Mouse (Mus musculus) cortical plate, adult 2 months (tissue): ENCODE measurements at regions not wholly inside any gene's neighbourhood (a gene's known extent, or its start where the extent isn't known, plus 50 kb on each side); places are given as distances from the start of the nearest gene placed in this dataset.

Experiments
- H3K27ac ChIP-seq: fragments of 200-500 bp; 2 replicates; pipeline ENCODE4 v1.5.1; 2012; ENCODE audit warnings: low read length, control low read depth, inconsistent platforms; ENCODE audit not compliant: insufficient read depth
- H3K4me1 ChIP-seq: fragments of 200-500 bp; 2 replicates; pipeline ENCODE4 v1.6.1; 2011; ENCODE audit warnings: low read length; ENCODE audit not compliant: control insufficient read depth, insufficient read depth
- H3K4me3 ChIP-seq: fragments of 200-500 bp; 2 replicates; pipeline ENCODE4 v1.5.1; 2011; ENCODE audit warnings: mild to moderate bottlenecking, low read length, control low read depth; ENCODE audit not compliant: insufficient read depth
- CTCF ChIP-seq: fragments of 200-500 bp; IDR thresholded peaks from 2 replicates; pipeline ENCODE4 v1.5.1; 2011; ENCODE audit warnings: mild to moderate bottlenecking, control low read depth, low read length; ENCODE audit not compliant: insufficient read depth; ENCODE audit errors: extremely low read depth
- POLR2A ChIP-seq: fragments of 200-500 bp; IDR thresholded peaks from 2 replicates; pipeline ENCODE4 v1.6.1; 2011; ENCODE audit warnings: mild to moderate bottlenecking, low read length, control low read depth; ENCODE audit not compliant: insufficient read depth; ENCODE audit errors: extremely low read depth

- TF ChIP-seq POLR2A: no peak
- TF ChIP-seq CTCF: no peak
- no peak overlapping the region for H3K4me3 ChIP-seq
- H3K4me1 ChIP-seq: no peaks in the 10 kb centered on the region
- no peak overlapping the region for H3K27ac ChIP-seq
Measured at GRCm38 (mm10) chr6:6657928-6658500, 79.6 kb upstream of the Sem1 start.

- no peak overlapping the region for H3K4me3 ChIP-seq
- no peak overlapping the region for H3K27ac ChIP-seq
- no peaks in the 10 kb centered on the region for H3K4me1 ChIP-seq
- TF ChIP-seq POLR2A (no peak), CTCF (no peak)
Measured at GRCm38 (mm10) chr6:6660072-6660471, 81.6 kb upstream of the Sem1 start.

GRCm38 (mm10) chr6:6666762-6667161, 88.3 kb upstream of the Sem1 start:
- no peak overlapping the region for H3K4me3 ChIP-seq
- H3K4me1 ChIP-seq: peaks cover 3% of the 10 kb centered on the region; the same call in 1 of the 2 replicates
- no peak overlapping the region for H3K27ac ChIP-seq
- TF ChIP-seq POLR2A (no peak), CTCF (no peak)

GRCm38 (mm10) chr6:6689241-6689640, 110.8 kb upstream of the Sem1 start:
- Histone ChIP-seq H3K4me1 (peaks cover 3% of the 10 kb centered on the region), H3K27ac (no peak overlapping the region), H3K4me3 (no peak overlapping the region)
- TF ChIP-seq POLR2A (no peak), CTCF (no peak)

- TF ChIP-seq POLR2A: no peak
- no peak for TF ChIP-seq CTCF
Measured at GRCm38 (mm10) chr6:6690188-6690587, 111.7 kb upstream of the Sem1 start.

GRCm38 (mm10) chr6:6692056-6692770, 113.8 kb upstream of the Sem1 start:
- Histone ChIP-seq H3K4me1 (peaks cover 3% of the 10 kb centered on the region), H3K4me3 (no peak overlapping the region), H3K27ac (no peak overlapping the region)
- TF ChIP-seq POLR2A (no peak), CTCF (no peak)

More at GRCm38 (mm10) chr6:6690188-6690587, 111.7 kb upstream of the Sem1 start:
- Histone ChIP-seq H3K4me1 (peaks cover 3% of the 10 kb centered on the region), H3K27ac (no peak overlapping the region), H3K4me3 (no peak overlapping the region)

- TF ChIP-seq CTCF (no peak), POLR2A (no peak)
- no peak overlapping the region for H3K27ac ChIP-seq
- no peak overlapping the region for H3K4me3 ChIP-seq
- H3K4me1 ChIP-seq: peaks cover 3% of the 10 kb centered on the region
Measured at GRCm38 (mm10) chr6:6695742-6696430, 117.4 kb upstream of the Sem1 start.

- TF ChIP-seq POLR2A (no peak), CTCF (no peak)
- Histone ChIP-seq H3K4me3 (no peak overlapping the region), H3K27ac (no peak overlapping the region), H3K4me1 (no peaks in the 10 kb centered on the region)
Measured at GRCm38 (mm10) chr6:6697418-6697979, 119.0 kb upstream of the Sem1 start.

GRCm38 (mm10) chr6:6706729-6707128, 128.3 kb upstream of the Sem1 start:
- Histone ChIP-seq H3K4me3 (no peak overlapping the region), H3K4me1 (no peaks in the 10 kb centered on the region), H3K27ac (peak overlapping the region; percentile 50; the same call in 1 of the 2 replicates)
- TF ChIP-seq POLR2A (no peak), CTCF (no peak)

GRCm38 (mm10) chr6:6709057-6709456, 130.6 kb upstream of the Sem1 start:
- H3K27ac ChIP-seq: no peak overlapping the region
- TF ChIP-seq CTCF: no peak
- no peak for TF ChIP-seq POLR2A
- H3K4me1 ChIP-seq: no peaks in the 10 kb centered on the region
- no peak overlapping the region for H3K4me3 ChIP-seq

- Histone ChIP-seq H3K4me1 (no peaks in the 10 kb centered on the region), H3K4me3 (no peak overlapping the region), H3K27ac (no peak overlapping the region)
- TF ChIP-seq CTCF (no peak), POLR2A (no peak)
Measured at GRCm38 (mm10) chr6:6730259-6730658, 132.9 kb upstream of the Dlx6 start.
